Mouse (Mus musculus): ENCODE measurements around the gene Otop1.

DNA sequence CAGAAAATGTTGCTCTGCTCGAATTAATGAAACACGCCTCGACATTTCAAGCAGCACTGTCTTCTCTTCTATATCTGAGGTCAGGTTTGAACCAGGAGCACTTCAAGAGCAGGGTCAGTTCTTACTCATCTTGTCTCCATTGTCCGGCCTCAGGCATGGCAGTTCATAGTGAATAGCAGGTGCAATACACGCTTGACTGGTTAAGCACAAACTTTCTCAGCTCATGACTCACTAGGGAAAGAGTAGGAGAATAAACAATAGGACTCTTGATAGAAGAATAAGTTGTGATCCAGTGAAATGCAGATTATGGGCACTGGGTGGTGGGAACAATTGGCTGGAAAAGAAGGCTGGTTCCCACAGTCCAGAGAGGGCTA lies 17.0 kb upstream of the Otop1 start:
- TF ChIP-seq CTCF (conservative IDR thresholded peaks at IDR 0.05; ENCODE audit: low read length), result no peak
- no peak for TF ChIP-seq POU5F1 (IDR thresholded peaks at IDR 0.05; ENCODE audit: borderline replicate concordance, low read length)

Measured in E14TG2a.4 (cell line).